Mouse (Mus musculus) limb, embryonic 12.5 days (tissue): ENCODE results near the gene Mccc2. TPM values are rescaled to one million over a fixed set of nuclear protein-coding genes. Genes with fewer than 3 reads are reported as not detected.

Source experiments
- ATAC-seq: fragments of 200-750 bp; cut with Nextera tagmentation; 2 replicates; pipeline ENCODE4 v1.8.0; 2017; ENCODE audit warnings: low read depth, moderate TSS enrichment; ENCODE audit not compliant: insufficient number of reproducible peaks, insufficient read depth, low FRiP score, low TSS enrichment
- H3K27ac ChIP-seq: fragments of 300-500 bp; sonication (generic); 2 replicates; pipeline ENCODE4 v1.5.1; 2016; ENCODE audit warnings: mild to moderate bottlenecking, moderate library complexity
- H3K27me3 ChIP-seq: fragments of 300-500 bp; sonication (generic); 2 replicates; pipeline ENCODE4 v1.6.1; 2016; ENCODE audit warnings: mild to moderate bottlenecking, moderate library complexity
- H3K36me3 ChIP-seq: fragments of 300-500 bp; sonication (generic); 2 replicates; pipeline ENCODE4 v1.6.1; 2016; ENCODE audit warnings: mild to moderate bottlenecking, moderate library complexity
- H3K4me1 ChIP-seq: fragments of 300-500 bp; sonication (generic); replicated peaks from 2 replicates; pipeline ENCODE4 v1.6.1; 2016
- H3K4me2 ChIP-seq: fragments of 300-500 bp; sonication (generic); 2 replicates; pipeline ENCODE4 v1.6.1; 2016; ENCODE audit warnings: mild to moderate bottlenecking, moderate library complexity
- H3K4me3 ChIP-seq: fragments of 300-500 bp; sonication (generic); replicated peaks from 2 replicates; pipeline ENCODE4 v1.5.1; 2016; ENCODE audit warnings: mild to moderate bottlenecking
- H3K9ac ChIP-seq: fragments of 300-500 bp; sonication (generic); replicated peaks from 2 replicates; pipeline ENCODE4 v1.6.1; 2016; ENCODE audit warnings: mild to moderate bottlenecking, moderate library complexity
- H3K9me3 ChIP-seq: fragments of 300-500 bp; sonication (generic); 2 replicates; pipeline ENCODE4 v1.6.1; 2016; ENCODE audit warnings: mild to moderate bottlenecking, moderate library complexity
- WGBS: fragments of 180-500 bp; shearing (Covaris S2); methylation state at CpG from one replicate; pipeline ENCODE4 v1.1.7; 2016; 5-methylcytosine and 5-hydroxymethylcytosine counted together
- polyA plus RNA-seq: library from polyadenylated mRNA; unstranded; fragments of >200 nt; fragmentation: Nextera tagmentation; extraction: Ambion mirVana; gene quantifications from 2 replicates; pipeline ENCODE4 v1.2.1, GENCODE M21; 2016

Mccc2 gene
- polyA plus RNA-seq, 1 experiment from 2014 or later: 52.7 TPM

- Histone ChIP-seq H3K9ac (no peak overlapping the region), H3K4me1 (peaks cover 7% of the 10 kb centered on the region), H3K4me3 (no peak overlapping the region), H3K4me2 (no peak overlapping the region), H3K27ac (no peak overlapping the region), H3K27me3 (no peaks in the 10 kb centered on the region), H3K36me3 (0 out of 2 replicates have a peak, but pooled peaks cover 8% of the 10 kb centered on the region), H3K9me3 (0 out of 2 replicates have a peak, but pooled peaks cover 3% of the 10 kb centered on the region)
- WGBS: 80% methylated on average over 8 of the region's 8 CpGs
- ATAC-seq: no peak
These were observed 76.1 kb downstream of the Mccc2 start for GRCm38 (mm10) chr13:99939320-99939671.

- H3K27me3 ChIP-seq: no peaks in the 10 kb centered on the region
- no peak for ATAC-seq
- H3K4me2 ChIP-seq: no peak overlapping the region
- H3K27ac ChIP-seq: no peak overlapping the region
- peaks cover 7% of the 10 kb centered on the region for H3K4me1 ChIP-seq
- H3K9ac ChIP-seq: no peak overlapping the region
- 0 out of 2 replicates have a peak, but pooled peaks cover 3% of the 10 kb centered on the region for H3K9me3 ChIP-seq
- WGBS: 86% methylated on average over 10 of the region's 10 CpGs
- 0 out of 2 replicates have a peak, but pooled peaks cover 3% of the 10 kb centered on the region for H3K36me3 ChIP-seq
- H3K4me3 ChIP-seq: no peak overlapping the region
These were observed 76.7 kb downstream of the Mccc2 start for GRCm38 (mm10) chr13:99938606-99939319.

- no peak for ATAC-seq
- no peak overlapping the region for H3K27ac ChIP-seq
- no peaks in the 10 kb centered on the region for H3K9me3 ChIP-seq
- 38% methylated on average over 3 of the region's 3 CpGs for WGBS
- H3K4me1 ChIP-seq: peaks cover 7% of the 10 kb centered on the region
- H3K36me3 ChIP-seq: no peaks in the 10 kb centered on the region
- no peaks in the 10 kb centered on the region for H3K27me3 ChIP-seq
- H3K4me3 ChIP-seq: no peak overlapping the region
- H3K4me2 ChIP-seq: no peak overlapping the region
- H3K9ac ChIP-seq: no peak overlapping the region
These were observed 77.7 kb downstream of the Mccc2 start for GRCm38 (mm10) chr13:99937741-99938140.

- Histone ChIP-seq H3K4me3 (no peak overlapping the region), H3K9me3 (no peaks in the 10 kb centered on the region), H3K4me1 (no peaks in the 10 kb centered on the region), H3K4me2 (no peak overlapping the region), H3K9ac (no peak overlapping the region), H3K27ac (no peak overlapping the region), H3K27me3 (no peaks in the 10 kb centered on the region), H3K36me3 (no peaks in the 10 kb centered on the region)
- no peak for ATAC-seq
- 79% methylated on average over 1 of the region's 1 CpGs for WGBS
These were observed 83.0 kb downstream of the Mccc2 start for GRCm38 (mm10) chr13:99932406-99932805.

- Histone ChIP-seq H3K4me2 (no peak overlapping the region), H3K36me3 (no peaks in the 10 kb centered on the region), H3K27ac (no peak overlapping the region), H3K9me3 (no peaks in the 10 kb centered on the region), H3K4me1 (no peaks in the 10 kb centered on the region), H3K27me3 (no peaks in the 10 kb centered on the region), H3K9ac (no peak overlapping the region), H3K4me3 (no peak overlapping the region)
- 82% methylated on average over 6 of the region's 6 CpGs for WGBS
- no peak for ATAC-seq
These were observed 83.9 kb downstream of the Mccc2 start for GRCm38 (mm10) chr13:99931502-99931901.

- H3K36me3 ChIP-seq: no peaks in the 10 kb centered on the region
- H3K27me3 ChIP-seq: no peaks in the 10 kb centered on the region
- H3K4me1 ChIP-seq: no peaks in the 10 kb centered on the region
These were observed 89.2 kb downstream of the Mccc2 start for GRCm38 (mm10) chr13:99926249-99926648.

GRCm38 (mm10) chr13:99915632-99916031 is 99.8 kb downstream of the Mccc2 start:
- no peaks in the 10 kb centered on the region for H3K4me1 ChIP-seq
- 86% methylated on average over 5 of the region's 5 CpGs for WGBS

More at GRCm38 (mm10) chr13:99926249-99926648, 89.2 kb downstream of the Mccc2 start:
- Histone ChIP-seq H3K4me3 (no peak overlapping the region), H3K9ac (no peak overlapping the region), H3K4me2 (no peak overlapping the region), H3K27ac (no peak overlapping the region), H3K9me3 (no peaks in the 10 kb centered on the region)
- WGBS: 87% methylated on average over 5 of the region's 5 CpGs
- no peak for ATAC-seq

GRCm38 (mm10) chr13:99900965-99901364 is 114.5 kb downstream of the Mccc2 start, which contains the start of gene Cartpt:
Gene Cartpt, minus strand, starts transcription at chr13:99901091.
- no peak for ATAC-seq
- Histone ChIP-seq H3K36me3 (no peaks in the 10 kb centered on the region), H3K27ac (no peak within 1 kb of the TSS), H3K9me3 (no peaks in the 10 kb centered on the region), H3K9ac (no peak within 1 kb of the TSS), H3K27me3 (peaks cover 46% of the 10 kb centered on the region), H3K4me2 (peak within 1 kb of the TSS; percentile 44), H3K4me3 (peak within 1 kb of the TSS; percentile 22), H3K4me1 (peaks cover 10% of the 10 kb centered on the region)
- WGBS: 46% methylated on average over 9 of the region's 9 CpGs

More at GRCm38 (mm10) chr13:99915632-99916031, 99.8 kb downstream of the Mccc2 start:
- H3K4me3 ChIP-seq: no peak overlapping the region
- H3K27me3 ChIP-seq: no peaks in the 10 kb centered on the region
- H3K4me2 ChIP-seq: no peak overlapping the region
- no peak for ATAC-seq
- no peaks in the 10 kb centered on the region for H3K9me3 ChIP-seq
- no peaks in the 10 kb centered on the region for H3K36me3 ChIP-seq
- H3K9ac ChIP-seq: no peak overlapping the region
- no peak overlapping the region for H3K27ac ChIP-seq

GRCm38 (mm10) chr13:99900557-99900892 is 114.9 kb downstream of the Mccc2 start:
- peak; percentile 81 for ATAC-seq
- Histone ChIP-seq H3K4me2 (peak overlapping the region; percentile 44), H3K27ac (no peak overlapping the region), H3K4me3 (peak overlapping the region; percentile 22), H3K27me3 (peaks cover 47% of the 10 kb centered on the region), H3K4me1 (peaks cover 10% of the 10 kb centered on the region), H3K9me3 (no peaks in the 10 kb centered on the region), H3K36me3 (no peaks in the 10 kb centered on the region), H3K9ac (no peak overlapping the region)
- WGBS: 1% methylated on average over 30 of the region's 30 CpGs

- H3K27ac ChIP-seq: no peak overlapping the region
- no peak overlapping the region for H3K9ac ChIP-seq
- H3K4me1 ChIP-seq: peaks cover 10% of the 10 kb centered on the region
- H3K4me2 ChIP-seq: peak overlapping the region; percentile 44
- H3K27me3 ChIP-seq: peaks cover 50% of the 10 kb centered on the region
- H3K36me3 ChIP-seq: no peaks in the 10 kb centered on the region
- WGBS: 6% methylated on average over 38 of the region's 38 CpGs
- ATAC-seq: no peak; the same call in 1 of the 2 replicates
- peak overlapping the region; percentile 22; the same call in 1 of the 2 replicates for H3K4me3 ChIP-seq
- H3K9me3 ChIP-seq: no peaks in the 10 kb centered on the region
These were observed 115.5 kb downstream of the Mccc2 start for GRCm38 (mm10) chr13:99899670-99900556.

- peaks cover 10% of the 10 kb centered on the region for H3K4me1 ChIP-seq
- ATAC-seq: no peak
- H3K4me2 ChIP-seq: no peak overlapping the region
- no peaks in the 10 kb centered on the region for H3K36me3 ChIP-seq
- no peak overlapping the region for H3K27ac ChIP-seq
- no peaks in the 10 kb centered on the region for H3K9me3 ChIP-seq
- peaks cover 55% of the 10 kb centered on the region for H3K27me3 ChIP-seq
- H3K4me3 ChIP-seq: no peak overlapping the region
- 24% methylated on average over 14 of the region's 14 CpGs for WGBS
- no peak overlapping the region for H3K9ac ChIP-seq
These were observed 116.6 kb downstream of the Mccc2 start for GRCm38 (mm10) chr13:99898816-99899215.
